Mouse (Mus musculus): ENCODE measurements at regions not wholly inside any gene's neighbourhood (a gene's known extent, or its start where the extent isn't known, plus 50 kb on each side); places are given as distances from the start of the nearest gene placed in this dataset.
"Not testable (repeated sequence)": the region's sequence is repeated elsewhere in the genome, so short reads cannot be mapped to it uniquely, and the experiment has no call there.

DNA sequence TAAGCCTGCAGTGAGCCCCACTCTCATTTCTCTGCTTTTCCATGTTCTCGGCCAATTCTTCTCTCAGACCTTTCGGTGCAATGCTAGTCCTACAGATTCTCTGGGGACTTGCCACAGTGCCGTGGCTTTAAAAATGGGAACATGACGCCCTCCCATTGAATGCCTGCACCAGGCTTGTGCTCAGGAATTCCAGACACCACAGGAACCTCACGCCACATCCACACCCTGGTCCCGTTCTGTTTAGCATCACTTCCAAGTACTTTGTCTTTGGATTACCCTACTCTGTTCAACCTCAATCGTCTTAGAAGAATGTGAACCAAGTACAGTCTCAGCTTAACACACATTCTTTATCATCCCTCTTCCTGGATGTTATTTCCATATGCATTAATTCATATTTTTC lies 66.5 kb downstream of the Nabp1 start:
- no peak for DNase-seq (ENCODE audit: low read depth)

DNA sequence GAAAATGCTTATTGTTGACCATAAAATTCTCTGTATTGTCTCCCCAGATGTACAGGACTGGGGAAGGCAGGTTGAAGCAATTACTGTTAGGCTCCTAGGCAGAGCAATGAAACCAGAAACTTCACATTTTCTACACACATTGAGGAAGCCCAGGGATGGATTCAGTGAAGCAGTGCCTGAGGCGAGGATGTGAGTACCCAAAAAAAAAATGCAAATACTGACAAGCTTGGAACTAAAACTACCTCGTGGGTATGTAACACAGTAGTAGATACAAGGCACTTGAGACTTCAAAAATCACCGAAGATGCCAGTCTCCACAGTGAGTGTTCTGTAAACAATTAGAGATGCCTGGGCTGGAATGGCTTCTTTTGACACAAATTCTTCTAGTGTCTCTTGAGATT lies 74.6 kb downstream of the Nabp1 start:
- no peak for DNase-seq (ENCODE audit: low read depth)

DNA sequence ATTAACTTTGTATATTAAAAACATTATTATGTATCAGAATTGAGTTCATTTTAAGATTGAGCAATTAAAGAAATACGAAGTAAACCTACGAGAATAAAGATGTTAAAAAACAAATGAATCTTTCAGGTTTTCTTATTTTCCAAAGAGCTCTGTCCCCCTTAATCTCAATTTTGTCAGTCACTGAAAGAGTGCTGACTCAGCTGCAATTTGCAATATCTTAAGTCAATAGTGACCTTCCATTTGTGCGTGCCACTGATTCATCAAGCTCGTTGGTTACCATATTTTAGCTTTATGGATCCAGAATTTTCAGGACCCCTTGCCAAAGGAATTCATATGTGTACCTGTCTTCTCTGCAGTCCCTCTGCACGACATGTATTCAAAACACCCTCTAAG lies 75.7 kb downstream of the Nabp1 start:
- DNase-seq (ENCODE audit: low read depth): no peak

DNA sequence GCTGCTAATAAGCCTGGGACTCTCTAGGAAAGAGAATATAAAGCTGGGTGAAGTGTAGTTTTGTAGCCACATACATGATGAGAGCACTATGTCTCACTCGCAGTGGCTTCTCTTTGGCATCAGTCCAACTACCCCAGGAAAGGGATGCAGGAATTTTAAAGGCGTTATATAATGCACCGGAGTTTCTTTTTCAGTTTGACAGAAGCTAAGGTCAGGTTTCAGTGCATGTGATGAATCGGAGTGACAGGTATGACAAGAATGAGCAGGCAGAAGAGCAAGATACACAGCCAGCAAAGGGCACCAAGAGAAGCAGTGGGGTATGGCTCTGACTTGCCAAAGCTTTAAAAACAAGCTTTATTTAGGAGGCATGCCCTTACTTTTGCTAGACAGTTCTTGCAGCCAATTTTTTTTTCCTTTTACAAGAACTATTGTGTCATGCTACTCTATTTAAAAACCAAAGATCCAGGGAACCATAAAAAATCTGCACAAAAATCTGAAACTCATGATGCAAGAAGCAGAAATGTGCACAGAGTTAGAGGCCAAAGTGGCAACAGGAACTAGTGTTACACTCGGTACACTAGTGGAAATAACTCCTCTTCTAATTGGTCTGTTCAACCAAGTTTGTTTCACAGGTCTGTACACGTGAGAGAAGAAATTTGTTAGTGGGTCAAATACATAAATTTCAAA lies 76.2 kb downstream of the Nabp1 start:
- DNase-seq (ENCODE audit: low read depth): peak; percentile 50

DNA sequence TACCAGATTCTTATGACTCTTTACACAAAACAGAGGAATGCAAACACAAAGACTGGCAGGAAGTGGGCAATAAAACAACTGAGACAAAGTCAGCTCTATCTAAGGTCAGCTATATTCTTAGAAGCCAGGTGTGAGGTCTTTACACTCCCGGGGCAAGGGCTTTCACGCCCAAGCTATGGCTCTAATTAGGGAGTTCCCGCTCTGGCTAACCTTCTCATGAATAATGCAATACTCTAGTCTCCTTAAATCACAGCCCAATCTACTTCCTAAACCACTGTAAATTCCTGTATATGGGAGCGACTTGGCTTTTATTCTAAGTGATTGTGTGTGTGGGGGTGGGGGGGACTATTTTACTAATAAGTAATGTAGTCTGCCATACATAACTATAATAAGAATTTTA lies 77.7 kb downstream of the Nabp1 start:
- not testable (repeated sequence) for DNase-seq (ENCODE audit: low read depth)

DNA sequence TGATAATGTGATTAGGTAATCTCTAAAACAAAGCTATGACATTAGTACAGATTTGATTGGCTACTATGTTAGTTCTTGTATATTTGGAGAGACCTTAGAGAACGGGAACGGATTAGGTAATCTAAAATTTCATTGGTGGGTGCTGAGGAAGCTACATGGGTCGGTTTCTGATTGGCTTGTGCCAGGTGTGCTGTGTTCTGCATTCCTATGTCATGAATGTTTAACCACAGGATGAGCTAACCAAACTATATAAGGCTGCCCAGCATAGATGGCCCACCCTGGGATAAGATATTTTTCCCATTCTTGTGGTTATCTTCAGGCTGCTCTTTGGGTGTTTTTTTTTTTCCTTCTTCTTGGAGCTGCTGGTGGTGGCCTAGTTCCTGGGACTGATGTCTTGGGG lies 91.4 kb downstream of the Nabp1 start:
- no peak for DNase-seq (ENCODE audit: low read depth)

DNA sequence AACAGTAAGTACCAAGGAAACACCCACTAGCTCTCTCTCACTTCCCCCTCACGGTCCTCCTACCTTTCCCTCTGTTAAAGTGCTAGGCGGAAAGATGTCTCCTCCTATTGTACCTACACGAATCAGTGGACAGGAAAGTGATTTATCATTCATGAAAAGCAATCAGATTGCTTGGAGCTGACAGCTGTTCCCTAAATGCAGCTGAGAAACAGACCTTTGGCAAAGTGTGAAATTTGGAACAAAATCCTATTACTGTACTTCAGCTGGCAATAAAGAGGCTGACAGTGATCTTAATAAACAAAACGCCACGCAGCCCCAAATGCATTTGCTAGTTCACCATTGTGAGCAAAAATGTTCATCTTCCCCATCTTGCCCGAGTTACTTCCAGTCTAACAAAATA lies 94.2 kb downstream of the Nabp1 start:
- no peak for DNase-seq (ENCODE audit: low read depth)

DNA sequence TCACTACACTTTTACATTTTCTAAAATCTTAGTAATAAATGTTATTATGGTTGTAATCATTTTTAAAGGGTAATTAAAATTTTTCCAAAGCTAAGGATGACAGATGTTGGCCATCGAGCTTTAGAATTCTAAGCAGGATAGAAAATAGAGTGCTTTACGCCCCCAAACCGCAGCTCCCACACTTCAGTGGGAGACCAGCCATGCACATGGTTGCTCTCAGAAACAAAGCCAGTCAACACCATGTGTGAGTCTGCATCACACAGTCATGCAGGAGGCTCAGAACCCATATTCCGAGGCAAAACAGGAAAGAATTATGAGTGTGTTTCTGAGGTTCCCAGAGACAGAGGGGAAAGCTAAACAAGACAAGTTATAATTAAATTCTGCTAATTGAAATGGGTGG lies 91.3 kb downstream of the Cavin2 start:
- no peak for DNase-seq (ENCODE audit: low read depth)

DNA sequence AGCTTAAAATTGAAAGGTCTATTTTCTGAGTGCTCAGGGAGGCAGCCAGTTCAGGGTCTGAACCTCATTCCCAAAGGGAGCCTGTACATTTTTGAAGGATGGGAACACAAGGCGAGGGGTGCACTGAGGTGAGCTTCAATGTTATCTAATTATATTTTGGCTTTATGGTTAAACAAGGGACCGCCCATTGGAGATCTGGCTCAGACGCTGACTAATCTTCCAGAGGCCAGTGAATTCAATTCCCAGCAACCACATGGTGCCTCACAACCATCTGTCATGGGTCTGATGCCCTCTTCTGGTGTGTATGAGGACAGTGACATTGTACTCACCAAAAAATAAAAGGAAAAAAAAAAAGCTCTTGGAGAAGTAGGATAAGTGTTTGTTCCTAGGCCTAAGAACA lies 78.7 kb downstream of the Cavin2 start:
- no peak for DNase-seq (ENCODE audit: low read depth)

DNA sequence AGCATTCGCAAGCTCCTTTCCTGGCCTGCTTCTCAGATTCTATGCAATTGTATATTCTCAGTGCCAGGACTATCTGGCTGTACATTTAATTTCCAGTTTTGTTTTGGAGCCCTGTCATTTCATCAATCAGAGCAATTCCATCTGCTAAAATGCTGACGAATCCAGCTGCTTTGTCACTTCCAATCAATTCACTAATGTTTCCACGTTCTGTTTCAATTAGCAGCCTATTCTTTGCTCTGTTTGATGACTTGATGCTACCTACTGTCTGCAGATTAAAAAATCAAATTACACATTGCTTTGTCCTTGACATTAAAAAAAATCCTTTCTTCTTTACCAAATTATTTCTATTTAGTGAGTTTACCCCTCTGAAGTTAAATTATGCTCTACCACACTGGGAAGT lies 71.2 kb downstream of the Cavin2 start:
- no peak for DNase-seq (ENCODE audit: low read depth)
